Mouse (Mus musculus) lung, postnatal 0 days (tissue): Measurements from ENCODE around the gene 1700015G11Rik. TPM values are rescaled to one million over a fixed set of nuclear protein-coding genes. Genes with fewer than 3 reads are reported as not detected.

Experiments
- ATAC-seq: fragments of 200-750 bp; cut with Nextera tagmentation; 2 replicates; pipeline ENCODE4 v1.8.0; 2017; ENCODE audit warnings: moderate library complexity
- DNase-seq: peaks from one replicate; pipeline ENCODE4 v3.0.0-alpha.2; 2016; ENCODE audit warnings: low spot score
- H3K27ac ChIP-seq: fragments of 300-500 bp; sonication (generic); 2 replicates; pipeline ENCODE4 v1.5.1; 2014; ENCODE audit warnings: antibody characterized with exemption, mild to moderate bottlenecking, low read length, mixed read lengths
- H3K27me3 ChIP-seq: fragments of 300-500 bp; sonication (generic); replicated peaks from 2 replicates; pipeline ENCODE4 v1.6.1; 2014; ENCODE audit warnings: low read length, mixed read lengths; ENCODE audit not compliant: insufficient read depth
- H3K36me3 ChIP-seq: fragments of 300-500 bp; sonication (generic); 2 replicates; pipeline ENCODE4 v1.6.1; 2014; ENCODE audit warnings: low read length, mixed read lengths; ENCODE audit not compliant: insufficient read depth
- H3K4me1 ChIP-seq: fragments of 300-500 bp; sonication (generic); 2 replicates; pipeline ENCODE4 v1.6.1; 2014; ENCODE audit warnings: antibody characterized with exemption, low read depth, low read length, mixed read lengths; ENCODE audit not compliant: insufficient read depth
- H3K4me2 ChIP-seq: fragments of 300-500 bp; sonication (generic); replicated peaks from 2 replicates; pipeline ENCODE4 v1.6.1; 2014; ENCODE audit warnings: low read depth, mild to moderate bottlenecking, low read length, moderate library complexity, mixed read lengths
- H3K4me3 ChIP-seq: fragments of 300-500 bp; sonication (generic); 2 replicates; pipeline ENCODE4 v1.5.1; 2014; ENCODE audit warnings: low read depth, low read length
- H3K9ac ChIP-seq: fragments of 300-500 bp; sonication (generic); replicated peaks from 2 replicates; pipeline ENCODE4 v1.6.1; 2014; ENCODE audit warnings: low read depth, mild to moderate bottlenecking
- H3K9me3 ChIP-seq: fragments of 300-500 bp; sonication (generic); 2 replicates; pipeline ENCODE4 v1.6.1; 2016; ENCODE audit warnings: low read length, mixed read lengths
- CTCF ChIP-seq: IDR thresholded peaks from 2 replicates; pipeline ENCODE4 v1.5.1; 2016; ENCODE audit warnings: antibody characterized with exemption, mild to moderate bottlenecking
- EP300 ChIP-seq: IDR thresholded peaks from 2 replicates; pipeline ENCODE4 v1.6.1; 2016; ENCODE audit warnings: antibody characterized with exemption, mild to moderate bottlenecking, control low read depth
- WGBS: fragments of 180-500 bp; shearing (Covaris S2); extraction: QIAGEN DNeasy Blood & Tissue Kit; methylation state at CpG from one replicate; pipeline ENCODE4 v1.1.7; 2014; 5-methylcytosine and 5-hydroxymethylcytosine counted together
- polyA plus RNA-seq: library from polyadenylated mRNA; unstranded; fragments of >200 nt; fragmentation: Nextera tagmentation; extraction: Ambion mirVana; gene quantifications from 2 replicates; pipeline ENCODE4 v1.2.1, GENCODE M21; 2015

Gene 1700015G11Rik
- polyA plus RNA-seq, 1 experiment from 2014 or later = not detected

GRCm38 (mm10) chr7:51991020-51991419, 24.5 kb downstream of the 1700015G11Rik start:
- Histone ChIP-seq H3K36me3 (no peaks in the 10 kb centered on the region), H3K9ac (no peak overlapping the region), H3K4me1 (no peaks in the 10 kb centered on the region), H3K27me3 (no peaks in the 10 kb centered on the region), H3K9me3 (no peaks in the 10 kb centered on the region), H3K27ac (no peak overlapping the region), H3K4me2 (no peak overlapping the region), H3K4me3 (no peak overlapping the region)
- DNase-seq (no peak), ATAC-seq (no peak)
- 70% methylated on average over 3 of the region's 3 CpGs for WGBS
- TF ChIP-seq CTCF (no peak), EP300 (no peak)

- no peaks in the 10 kb centered on the region for H3K36me3 ChIP-seq
- no peaks in the 10 kb centered on the region for H3K9me3 ChIP-seq
- H3K27me3 ChIP-seq = no peaks in the 10 kb centered on the region
- 40% methylated on average over 6 of the region's 6 CpGs for WGBS
- ATAC-seq = peak; percentile 37; the same call in 1 of the 2 replicates
- DNase-seq = peak; percentile 41
- no peak overlapping the region for H3K27ac ChIP-seq
- no peak for TF ChIP-seq EP300
- TF ChIP-seq CTCF = no peak
- H3K4me3 ChIP-seq = no peak overlapping the region
- no peaks in the 10 kb centered on the region for H3K4me1 ChIP-seq
- no peak overlapping the region for H3K4me2 ChIP-seq
- H3K9ac ChIP-seq = no peak overlapping the region
Measured at GRCm38 (mm10) chr7:51986909-51987308, 28.6 kb downstream of the 1700015G11Rik start.

GRCm38 (mm10) chr7:51985763-51986162, 29.8 kb downstream of the 1700015G11Rik start:
- Histone ChIP-seq H3K9ac (no peak overlapping the region), H3K27ac (no peak overlapping the region), H3K36me3 (no peaks in the 10 kb centered on the region), H3K27me3 (no peaks in the 10 kb centered on the region), H3K9me3 (no peaks in the 10 kb centered on the region), H3K4me2 (no peak overlapping the region), H3K4me1 (no peaks in the 10 kb centered on the region), H3K4me3 (no peak overlapping the region)
- TF ChIP-seq EP300 = no peak
- TF ChIP-seq CTCF = no peak
- DNase-seq (no peak), ATAC-seq (no peak)
- 66% methylated on average over 6 of the region's 6 CpGs for WGBS

GRCm38 (mm10) chr7:51982303-51982702, 33.2 kb downstream of the 1700015G11Rik start:
- no peak for ATAC-seq

GRCm38 (mm10) chr7:51979271-51979670, 36.3 kb downstream of the 1700015G11Rik start:
- no peaks in the 10 kb centered on the region for H3K36me3 ChIP-seq
- DNase-seq = peak; percentile 24
- no peak for ATAC-seq

More at GRCm38 (mm10) chr7:51982303-51982702, 33.2 kb downstream of the 1700015G11Rik start:
- no peaks in the 10 kb centered on the region for H3K27me3 ChIP-seq
- H3K4me2 ChIP-seq = no peak overlapping the region
- H3K4me3 ChIP-seq = no peak overlapping the region
- H3K9me3 ChIP-seq = no peaks in the 10 kb centered on the region
- no peak overlapping the region for H3K9ac ChIP-seq
- H3K36me3 ChIP-seq = no peaks in the 10 kb centered on the region
- 14% methylated on average over 1 of the region's 1 CpGs for WGBS
- TF ChIP-seq EP300 (no peak), CTCF (no peak)
- no peak for DNase-seq
- no peaks in the 10 kb centered on the region for H3K4me1 ChIP-seq
- no peak overlapping the region for H3K27ac ChIP-seq

GRCm38 (mm10) chr7:51975181-51975580, 40.3 kb downstream of the 1700015G11Rik start:
- WGBS = 75% methylated on average over 6 of the region's 6 CpGs
- DNase-seq = no peak
- H3K9ac ChIP-seq = no peak overlapping the region

More at GRCm38 (mm10) chr7:51979271-51979670, 36.3 kb downstream of the 1700015G11Rik start:
- Histone ChIP-seq H3K9me3 (no peaks in the 10 kb centered on the region), H3K9ac (no peak overlapping the region), H3K4me3 (no peak overlapping the region), H3K4me2 (no peak overlapping the region), H3K27ac (no peak overlapping the region), H3K27me3 (no peaks in the 10 kb centered on the region), H3K4me1 (no peaks in the 10 kb centered on the region)
- TF ChIP-seq EP300 = no peak
- peak; percentile 58 for TF ChIP-seq CTCF
- WGBS = 40% methylated on average over 5 of the region's 5 CpGs

GRCm38 (mm10) chr7:51973526-51973925, 42.0 kb downstream of the 1700015G11Rik start:
- ATAC-seq = no peak
- H3K9ac ChIP-seq = no peak overlapping the region
- H3K27me3 ChIP-seq = no peaks in the 10 kb centered on the region
- no peaks in the 10 kb centered on the region for H3K9me3 ChIP-seq
- no peaks in the 10 kb centered on the region for H3K4me1 ChIP-seq
- TF ChIP-seq CTCF (no peak), EP300 (no peak)
- no peaks in the 10 kb centered on the region for H3K36me3 ChIP-seq
- no peak overlapping the region for H3K4me2 ChIP-seq
- H3K4me3 ChIP-seq = no peak overlapping the region
- WGBS = 80% methylated on average over 2 of the region's 2 CpGs
- H3K27ac ChIP-seq = no peak overlapping the region
- DNase-seq = no peak

More at GRCm38 (mm10) chr7:51975181-51975580, 40.3 kb downstream of the 1700015G11Rik start:
- no peak for TF ChIP-seq EP300
- TF ChIP-seq CTCF = no peak
- H3K4me2 ChIP-seq = no peak overlapping the region
- H3K27ac ChIP-seq = no peak overlapping the region
- no peaks in the 10 kb centered on the region for H3K9me3 ChIP-seq
- no peaks in the 10 kb centered on the region for H3K36me3 ChIP-seq
- no peak for ATAC-seq
- no peaks in the 10 kb centered on the region for H3K4me1 ChIP-seq
- H3K4me3 ChIP-seq = no peak overlapping the region
- no peaks in the 10 kb centered on the region for H3K27me3 ChIP-seq
